Mouse (Mus musculus): ENCODE measurements around the gene Sipa1l3.

The Sipa1l3 gene

GRCm38 (mm10) chr7:29475005-29475404, 43.4 kb downstream of the Sipa1l3 start:
- DNase-seq: no peak

GRCm38 (mm10) chr7:29471309-29471708, 47.1 kb downstream of the Sipa1l3 start:
- peak; percentile 70 for DNase-seq

- no peak for DNase-seq
Observed at GRCm38 (mm10) chr7:29469602-29470344, 48.7 kb downstream of the Sipa1l3 start.

GRCm38 (mm10) chr7:29468593-29468992, 49.8 kb downstream of the Sipa1l3 start:
- no peak for DNase-seq

- no peak for DNase-seq
Observed at GRCm38 (mm10) chr7:29466585-29466984, 51.9 kb downstream of the Sipa1l3 start.

GRCm38 (mm10) chr7:29465736-29466135, 52.7 kb downstream of the Sipa1l3 start:
- no peak for DNase-seq

GRCm38 (mm10) chr7:29462820-29463219, 55.6 kb downstream of the Sipa1l3 start:
- DNase-seq: no peak

- no peak for DNase-seq
Observed at GRCm38 (mm10) chr7:29462178-29462577, 56.3 kb downstream of the Sipa1l3 start.

GRCm38 (mm10) chr7:29461557-29461956, 56.9 kb downstream of the Sipa1l3 start:
- no peak for DNase-seq

- DNase-seq: peak; percentile 19
Observed at GRCm38 (mm10) chr7:29458889-29459740, 59.3 kb downstream of the Sipa1l3 start.

- DNase-seq: no peak
Observed at GRCm38 (mm10) chr7:29457772-29458171, 60.7 kb downstream of the Sipa1l3 start.

GRCm38 (mm10) chr7:29456716-29457115, 61.7 kb downstream of the Sipa1l3 start:
- peak; percentile 54 for DNase-seq

- no peak for DNase-seq
Observed at GRCm38 (mm10) chr7:29455591-29455990, 62.9 kb downstream of the Sipa1l3 start.

GRCm38 (mm10) chr7:29454965-29455364, 63.5 kb downstream of the Sipa1l3 start:
- DNase-seq: no peak

- DNase-seq: no peak
Observed at GRCm38 (mm10) chr7:29452991-29453741, 65.3 kb downstream of the Sipa1l3 start.

- DNase-seq: peak; percentile 23
Observed at GRCm38 (mm10) chr7:29452381-29452780, 66.1 kb downstream of the Sipa1l3 start.

GRCm38 (mm10) chr7:29450175-29450574, 68.3 kb downstream of the Sipa1l3 start:
- no peak for DNase-seq

GRCm38 (mm10) chr7:29448830-29449229, 69.6 kb downstream of the Sipa1l3 start:
- DNase-seq: no peak

GRCm38 (mm10) chr7:29447147-29447829, 71.2 kb downstream of the Sipa1l3 start:
- DNase-seq: no peak

- DNase-seq: no peak
Observed at GRCm38 (mm10) chr7:29446156-29446555, 72.3 kb downstream of the Sipa1l3 start.

- no peak for DNase-seq
Observed at GRCm38 (mm10) chr7:29444527-29444926, 73.9 kb downstream of the Sipa1l3 start.

- DNase-seq: no peak
Observed at GRCm38 (mm10) chr7:29444070-29444469, 74.4 kb downstream of the Sipa1l3 start.

GRCm38 (mm10) chr7:29441793-29442192, 76.6 kb downstream of the Sipa1l3 start:
- no peak for DNase-seq
